Mouse (Mus musculus) kidney, postnatal 25 days (tissue): ENCODE results near the gene Pagr1b.
A peak's percentile ranks its signal among the peaks of the same experiment; 100 is the strongest.

Experiments used
- DNase-seq, 2 experiments: peaks; one replicate each; pipeline ENCODE4 v3.0.0; 2021; ENCODE audit warnings: mixed read lengths in 2 of 2

The Pagr1b gene

DNA sequence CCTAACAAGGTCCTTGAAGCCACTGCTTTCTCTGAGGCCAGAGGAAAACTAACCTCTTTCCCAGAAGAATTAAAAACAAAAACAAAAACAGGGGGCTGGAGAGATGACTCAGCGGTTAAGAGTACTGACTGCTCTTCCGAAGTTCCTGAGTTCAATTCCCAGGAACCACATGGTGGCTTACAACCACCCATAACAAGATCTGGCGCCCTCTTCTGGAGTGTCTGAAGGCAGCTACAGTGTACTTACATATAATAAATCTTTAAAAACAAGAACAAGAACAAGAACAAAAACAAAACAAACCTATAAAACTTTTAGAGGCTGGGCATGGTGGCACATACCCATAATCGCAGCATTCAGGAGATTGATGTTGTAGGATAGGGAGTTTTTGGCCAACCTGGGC lies 19.8 kb downstream of the Pagr1b start:
- DNase-seq: peak in 1 of 2 experiments; percentile 34

DNA sequence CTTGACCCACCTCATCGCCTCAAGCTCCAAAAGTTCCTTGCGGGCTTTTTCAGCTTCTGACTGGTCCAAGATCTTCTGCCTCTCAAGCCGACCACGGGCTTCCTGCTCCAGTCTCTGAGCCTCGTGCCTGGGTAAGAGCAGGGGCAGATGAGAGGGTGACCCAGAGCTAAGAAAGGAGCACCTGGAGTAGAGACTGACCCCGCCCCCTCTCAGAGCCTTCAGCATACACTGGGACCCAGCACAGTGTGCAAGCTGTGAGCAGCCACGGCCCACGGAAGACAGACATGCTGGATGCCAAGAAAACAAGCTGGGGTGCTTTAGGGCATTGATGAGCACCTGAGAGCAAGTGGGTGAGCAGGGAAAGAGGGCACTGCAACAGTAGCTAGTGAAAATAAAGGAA lies 27.5 kb downstream of the Pagr1b start:
- no peak for DNase-seq

GRCm38 (mm10) chr7:126986319-126986718 lies 30.0 kb downstream of the Pagr1b start:
- peak; percentile 75 to 86 for DNase-seq

GRCm38 (mm10) chr7:126984667-126985444 lies 31.4 kb downstream of the Pagr1b start:
- no peak for DNase-seq

DNA sequence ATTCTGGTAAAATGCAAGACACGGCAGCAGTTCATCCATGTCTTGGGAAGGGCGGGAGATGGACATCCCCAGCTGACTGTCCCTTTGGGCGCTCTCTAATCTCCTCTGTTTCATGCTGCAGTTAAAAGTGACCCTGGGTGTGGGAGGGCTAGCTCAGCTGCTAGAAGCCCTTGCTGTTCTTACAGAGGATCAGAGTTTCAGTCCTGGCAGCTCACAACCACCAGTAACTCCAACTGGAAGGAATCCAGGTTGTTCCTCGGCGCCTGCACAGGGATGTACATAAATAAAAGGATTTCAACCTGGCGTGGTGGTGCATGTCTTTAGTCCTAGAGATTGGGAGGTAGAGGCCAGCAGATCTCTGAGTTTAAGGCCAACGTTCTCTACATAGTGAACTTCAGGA lies 33.2 kb downstream of the Pagr1b start:
- DNase-seq: no peak

DNA sequence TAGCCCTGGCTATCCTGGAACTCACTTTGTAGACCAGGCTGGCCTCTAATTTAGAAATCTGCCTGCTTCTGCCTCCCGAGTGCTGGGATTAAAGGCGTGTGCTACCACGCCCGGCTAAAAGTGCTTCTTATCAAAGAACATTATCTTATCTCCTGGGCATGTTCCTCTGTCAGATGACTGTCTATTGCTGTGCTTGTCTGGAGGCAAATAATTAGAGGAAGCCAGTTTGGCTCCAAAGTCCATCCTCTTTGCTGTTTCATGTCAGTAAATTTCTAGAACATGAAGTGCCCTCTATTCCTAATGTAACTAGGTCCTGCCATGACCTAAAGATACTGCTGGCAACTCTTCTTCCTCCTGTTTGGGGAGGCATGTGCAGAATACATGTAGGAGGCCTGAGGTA lies 34.2 kb downstream of the Pagr1b start:
- DNase-seq: no peak

DNA sequence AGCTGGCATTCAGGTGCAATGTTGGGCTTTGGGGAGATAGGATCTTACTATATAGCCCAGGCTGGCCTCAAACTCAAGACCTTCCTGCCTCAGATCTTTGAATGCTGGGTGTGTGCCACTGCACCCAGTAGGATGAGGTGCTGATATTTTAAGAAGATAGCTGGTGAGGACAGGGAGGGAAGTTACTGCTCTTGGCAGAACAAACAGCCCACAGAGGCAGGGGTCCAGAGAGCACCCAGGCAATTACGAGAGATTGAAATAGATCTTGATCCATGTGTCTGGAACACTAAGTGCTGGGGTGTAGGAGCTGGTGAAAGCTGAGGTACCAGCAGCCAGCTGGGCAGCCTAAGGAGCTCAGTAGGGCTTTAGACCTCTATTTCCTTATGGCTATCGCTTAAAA lies 34.7 kb downstream of the Pagr1b start:
- no peak for DNase-seq

- DNase-seq: no peak
Observed at GRCm38 (mm10) chr7:126978841-126979240, 37.4 kb downstream of the Pagr1b start.

DNA sequence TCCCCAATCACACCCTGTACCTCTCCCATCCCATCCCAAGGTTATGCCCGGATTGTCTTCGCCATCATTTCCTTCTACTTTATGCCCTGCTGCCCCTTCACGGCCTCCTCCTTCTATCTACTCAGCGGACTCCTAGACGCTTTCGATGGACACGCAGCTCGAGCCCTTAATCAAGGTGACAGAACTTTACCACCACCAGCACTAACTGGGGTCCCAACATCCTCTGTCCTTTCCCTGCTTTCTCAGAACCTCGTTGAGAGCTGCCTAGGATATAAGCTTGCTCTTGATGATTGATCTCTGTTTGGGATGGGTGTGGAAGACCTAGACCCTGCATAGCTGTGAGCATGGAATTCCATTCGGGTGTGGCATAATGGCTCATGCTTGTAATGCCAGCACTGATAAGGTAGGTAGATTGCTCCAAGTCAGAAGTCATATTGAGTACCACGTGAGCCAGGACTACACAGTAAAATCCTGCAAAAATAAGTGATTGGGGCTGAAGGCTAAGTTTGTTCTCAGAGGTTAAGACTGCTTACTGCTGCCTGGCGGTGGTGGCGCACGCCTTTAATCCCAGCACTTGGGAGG lies 39.3 kb downstream of the Pagr1b start:
- DNase-seq: no peak

DNA sequence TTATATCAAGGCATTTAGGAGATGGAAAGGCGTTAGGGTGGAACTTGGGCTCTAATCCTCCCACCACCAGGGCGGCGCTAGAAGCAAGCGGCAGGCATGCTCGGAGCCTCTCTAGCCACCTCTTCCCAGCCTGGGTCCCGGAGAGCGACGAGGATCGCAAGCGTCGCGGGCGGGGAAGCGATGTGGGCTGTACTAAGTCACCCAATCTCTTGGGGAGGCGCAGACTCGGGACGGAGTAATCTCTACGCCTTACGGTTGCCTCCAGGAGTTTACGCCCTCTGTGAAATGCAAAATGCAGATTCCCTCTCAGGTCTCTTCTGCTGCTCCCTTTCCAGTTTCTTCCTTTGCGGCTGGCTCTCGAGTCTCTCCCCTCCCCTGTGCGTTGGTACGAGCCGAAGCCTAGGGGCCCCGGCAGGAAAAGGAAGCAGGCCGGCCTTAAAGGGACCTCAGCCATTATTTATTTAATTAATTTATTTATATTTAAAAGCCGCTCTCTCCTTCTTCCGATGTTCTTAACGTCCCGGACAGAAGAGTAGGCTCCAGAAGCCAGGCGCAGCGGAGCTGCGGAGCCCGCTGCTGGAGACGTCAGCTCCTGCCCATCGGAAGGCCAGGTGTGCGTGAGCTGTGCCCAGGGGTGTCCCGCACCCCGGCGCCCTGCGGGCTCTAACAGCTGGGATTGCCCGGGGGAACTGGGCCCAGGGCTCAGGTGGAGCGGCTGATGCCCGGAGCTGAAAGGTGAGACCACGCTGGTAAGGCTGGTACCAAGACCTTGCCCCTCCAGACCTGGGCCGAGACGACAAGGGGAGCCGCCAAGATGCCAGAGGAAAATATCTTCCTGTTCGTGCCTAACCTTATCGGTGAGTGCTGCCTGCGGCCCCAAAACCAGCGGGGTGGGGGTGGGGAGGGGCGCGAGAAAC lies 40.1 kb downstream of the Pagr1b start, which contains the start of gene Cdiptos:
Gene Cdiptos, minus strand, starts transcription at position 149 of the 917 bp plus-strand sequence.
- peak; percentile 97 to 99 for DNase-seq

- no peak for DNase-seq
Observed at GRCm38 (mm10) chr7:126975893-126975949, 40.6 kb downstream of the Pagr1b start, which contains the start of gene Cdipt. Gene Cdipt (plus strand): TSS chr7:126975914.

DNA sequence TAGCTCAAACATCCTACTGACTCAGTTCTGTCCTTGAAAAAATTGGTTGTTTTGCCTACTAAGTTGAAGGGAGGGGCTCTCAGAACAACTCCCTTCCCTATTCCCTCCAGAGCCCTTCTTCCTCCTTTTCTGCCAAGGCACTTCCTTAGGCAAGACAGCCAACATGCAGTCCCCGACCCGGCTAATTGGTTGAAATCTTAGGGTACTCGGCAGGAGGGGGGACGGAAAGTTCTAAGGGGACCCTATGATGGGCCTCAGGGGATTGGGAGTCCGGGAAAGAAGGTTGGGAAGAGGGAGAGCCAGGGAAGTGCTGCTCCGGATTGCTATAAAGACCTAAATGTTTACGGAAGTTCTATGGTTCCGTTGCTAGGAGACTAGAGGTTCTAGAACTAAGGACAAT lies 40.8 kb downstream of the Pagr1b start:
- DNase-seq: no peak

- no peak for DNase-seq
Observed at GRCm38 (mm10) chr7:126967361-126967760, 48.9 kb downstream of the Pagr1b start.

DNA sequence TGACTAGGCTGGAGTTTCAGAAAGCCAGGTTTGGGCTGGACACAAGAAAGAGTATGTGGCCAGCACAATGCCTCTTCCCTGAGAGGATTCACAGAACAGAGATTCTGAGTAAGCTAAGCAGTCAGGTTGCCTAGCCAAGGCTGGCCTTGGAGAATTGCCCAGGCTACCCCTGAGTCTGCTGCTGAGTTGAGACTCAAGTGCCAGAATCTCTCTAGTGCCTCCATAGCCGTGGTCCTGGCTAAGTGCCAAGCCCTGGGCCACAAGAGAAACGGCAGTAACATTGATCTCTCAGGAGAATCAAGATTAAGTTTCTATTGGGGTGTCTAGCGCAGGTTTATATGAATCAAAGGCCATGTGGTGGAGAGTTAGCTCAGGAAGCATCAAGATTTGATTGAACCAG lies 50.7 kb downstream of the Pagr1b start:
- no peak for DNase-seq

GRCm38 (mm10) chr7:126963548-126964286 lies 52.6 kb downstream of the Pagr1b start:
- DNase-seq: peak; percentile 75 to 80

GRCm38 (mm10) chr7:126961965-126962364 lies 54.3 kb downstream of the Pagr1b start:
- DNase-seq: no peak

DNA sequence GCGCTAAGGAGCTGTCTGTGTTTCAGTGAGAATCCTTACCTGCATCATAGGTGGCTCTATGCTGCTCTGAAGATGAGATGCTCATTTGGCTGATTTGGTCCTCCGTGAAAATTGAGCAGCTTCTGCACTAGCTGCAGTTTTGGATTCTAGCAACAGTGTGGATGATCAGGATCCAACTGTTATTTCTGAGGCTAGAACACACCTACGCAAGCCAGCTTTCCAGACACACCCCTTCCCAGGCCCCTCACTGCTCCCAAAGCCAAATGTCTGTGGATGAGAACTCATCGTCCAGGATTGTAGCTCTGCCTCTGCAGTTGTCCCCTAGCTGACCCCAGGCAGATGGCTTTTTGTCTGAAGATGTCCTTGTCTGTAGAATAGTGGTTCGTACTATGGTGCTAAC lies 55.2 kb downstream of the Pagr1b start:
- no peak for DNase-seq

GRCm38 (mm10) chr7:126959780-126960179 lies 56.5 kb downstream of the Pagr1b start:
- DNase-seq: no peak

- no peak for DNase-seq
Observed at GRCm38 (mm10) chr7:126955125-126955524, 61.2 kb downstream of the Pagr1b start.

DNA sequence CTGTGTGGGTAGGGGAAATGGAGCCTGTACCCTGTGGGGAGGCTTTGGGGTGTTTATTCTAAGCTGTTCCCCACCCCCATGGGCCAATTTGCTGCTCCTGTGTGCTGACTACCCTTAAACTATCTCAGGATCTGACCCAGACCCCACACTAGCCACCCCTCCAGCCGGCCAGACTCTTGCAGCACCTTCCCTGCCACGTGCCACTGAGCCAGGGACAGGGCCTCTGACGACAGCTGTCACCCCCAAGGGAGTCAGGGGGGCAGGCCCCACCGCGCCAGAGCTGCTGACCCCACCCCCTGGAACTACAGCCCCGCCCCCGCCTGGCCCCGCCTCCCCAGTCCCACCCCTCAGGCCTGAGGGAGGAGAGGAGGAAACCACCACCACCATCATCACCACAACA lies 63.6 kb downstream of the Pagr1b start:
- DNase-seq: no peak

DNA sequence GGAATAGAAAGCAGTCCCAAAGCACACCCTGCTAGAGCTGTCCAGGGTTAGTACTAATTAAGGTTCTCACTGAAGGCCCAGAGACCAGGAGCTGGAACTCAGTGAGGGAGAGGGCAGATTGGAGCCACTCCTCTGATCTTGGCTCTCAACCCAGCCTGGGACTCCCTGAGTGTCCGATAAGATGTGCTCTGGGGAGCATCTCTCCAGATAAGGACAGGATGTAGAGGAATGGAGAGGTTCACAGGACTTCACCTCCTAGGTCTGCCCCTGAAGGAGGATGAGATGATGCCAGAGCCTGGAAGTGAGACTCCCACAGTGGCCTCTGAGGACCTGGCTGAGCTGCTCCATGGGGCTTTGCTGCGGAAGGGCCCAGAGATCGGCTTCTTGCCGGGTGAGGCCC lies 64.5 kb downstream of the Pagr1b start:
- no peak for DNase-seq
